Mouse (Mus musculus) hematopoietic stem cell, adult 5-6 weeks (primary cell): ENCODE data around the gene Pou5f1. TPM values are rescaled to one million over a fixed set of nuclear protein-coding genes. Genes with fewer than 3 reads are reported as not detected.

ENCODE experiments used
- total RNA-seq: library from RNA; stranded (forward); fragments of 172-1452, 232-1000 nt; gene quantifications from 2 replicates; pipeline ENCODE4 v1.2.3, GENCODE M21; 2017

Gene Pou5f1
- total RNA-seq, 1 experiment from 2014 or later, result 0.45 TPM

Other genes with a start within 250 kb of the Pou5f1 start
- 627 and 791 TPM in 2 replicates for gene H2-D1, start 243.3 kb upstream of the Pou5f1 start, total RNA-seq
- 0.25 TPM in 1 of 2 replicates, not detected in the other for gene H2-Q1, start 185.6 kb upstream of the Pou5f1 start, total RNA-seq
- gene H2-Q2, start 163.8 kb upstream of the Pou5f1 start, total RNA-seq, result not detected in 2 replicates
- gene H2-Q4, start 126.4 kb upstream of the Pou5f1 start, total RNA-seq, result 110 and 133 TPM in 2 replicates
- gene H2-Q6, start 81.2 kb upstream of the Pou5f1 start, total RNA-seq, result 200 and 221 TPM in 2 replicates
- gene H2-Q7, start 66.9 kb upstream of the Pou5f1 start, total RNA-seq, result 156 and 169 TPM in 2 replicates
- gene H2-Q10, start 35.9 kb upstream of the Pou5f1 start, total RNA-seq, result 0.25 and 2.8 TPM in 2 replicates
- 8.0 and 13.1 TPM in 2 replicates for gene Tcf19, start 10.8 kb downstream of the Pou5f1 start, total RNA-seq
- gene Cchcr1, start 11.1 kb downstream of the Pou5f1 start, total RNA-seq, result 9.4 and 14.5 TPM in 2 replicates
- gene Psors1c2, start 27.2 kb downstream of the Pou5f1 start, total RNA-seq, result not detected in 2 replicates
- gene Cdsn, start 46.1 kb downstream of the Pou5f1 start, total RNA-seq, result not detected in 2 replicates
- not detected in 2 replicates for gene 2300002M23Rik, start 61.4 kb downstream of the Pou5f1 start, total RNA-seq
- gene Sfta2, start 95.5 kb downstream of the Pou5f1 start, total RNA-seq, result not detected in 2 replicates
- gene Gm9573, start 120.6 kb downstream of the Pou5f1 start, total RNA-seq, result not detected in 2 replicates
- not detected in 2 replicates for gene Mucl3, start 137.7 kb downstream of the Pou5f1 start, total RNA-seq
- gene Vars2, start 161.6 kb downstream of the Pou5f1 start, total RNA-seq, result 11.3 and 12.6 TPM in 2 replicates
- gene Gtf2h4, start 167.7 kb downstream of the Pou5f1 start, total RNA-seq, result 14.1 and 17.3 TPM in 2 replicates
- gene Ddr1, start 198.6 kb downstream of the Pou5f1 start, total RNA-seq, result 0.75 TPM in 1 of 2 replicates, not detected in the other